Mouse (Mus musculus) ES-Bruce4 (cell line): ENCODE measurements around the gene Tmem123. TPM values are rescaled to one million over a fixed set of nuclear protein-coding genes. Genes with fewer than 3 reads are reported as not detected.

Experiments
- H3K27ac ChIP-seq: 2 replicates; pipeline ENCODE4 v1.5.1; 2012; ENCODE audit warnings: low read length, inconsistent platforms; ENCODE audit not compliant: insufficient read depth
- H3K27me3 ChIP-seq: 2 replicates; pipeline ENCODE4 v1.6.1; 2012; ENCODE audit warnings: mild to moderate bottlenecking, low read length, inconsistent platforms; ENCODE audit not compliant: control insufficient read depth, poor library complexity, insufficient read depth, severe bottlenecking
- H3K36me3 ChIP-seq: 2 replicates; pipeline ENCODE4 v1.6.1; 2012; ENCODE audit warnings: inconsistent platforms, mild to moderate bottlenecking, low read length, moderate library complexity; ENCODE audit not compliant: control insufficient read depth, poor library complexity, insufficient read depth, severe bottlenecking
- H3K4me1 ChIP-seq: one replicate; pipeline ENCODE4 v1.8.1; 2011; ENCODE audit warnings: low read length; ENCODE audit not compliant: control insufficient read depth, insufficient read depth
- H3K4me3 ChIP-seq: 2 replicates; pipeline ENCODE4 v1.5.1; 2011; ENCODE audit warnings: low read depth, mild to moderate bottlenecking, low read length
- H3K9ac ChIP-seq: 2 replicates; pipeline ENCODE4 v1.6.1; 2012; ENCODE audit warnings: low read depth, mild to moderate bottlenecking, inconsistent platforms; ENCODE audit not compliant: poor library complexity, severe bottlenecking
- H3K9me3 ChIP-seq: replicated peaks from 2 replicates; pipeline ENCODE4 v1.6.1; 2012; ENCODE audit warnings: mild to moderate bottlenecking, low read length, inconsistent platforms; ENCODE audit not compliant: control insufficient read depth, poor library complexity, insufficient read depth, severe bottlenecking
- CTCF ChIP-seq: IDR thresholded peaks from one replicate; pipeline ENCODE4 v1.8.1; 2011; ENCODE audit warnings: low read depth, low read length
- EP300 ChIP-seq: IDR thresholded peaks from 2 replicates; pipeline ENCODE4 v1.6.1; 2011; ENCODE audit warnings: low read depth, low read length; ENCODE audit not compliant: insufficient read depth
- POLR2A ChIP-seq: IDR thresholded peaks from one replicate; pipeline ENCODE4 v1.8.1; 2011; ENCODE audit warnings: low read length; ENCODE audit not compliant: insufficient read depth
- polyA plus RNA-seq: library from polyadenylated mRNA; stranded (reverse); fragments of >200 nt; gene quantifications from 2 replicates; pipeline ENCODE4 v1.2.4, GENCODE M21; 2011; ENCODE audit warnings: low read depth; ENCODE audit not compliant: missing spikeins, insufficient read depth, insufficient read length

The Tmem123 gene
- polyA plus RNA-seq, 1 experiment = 62.0 TPM

DNA sequence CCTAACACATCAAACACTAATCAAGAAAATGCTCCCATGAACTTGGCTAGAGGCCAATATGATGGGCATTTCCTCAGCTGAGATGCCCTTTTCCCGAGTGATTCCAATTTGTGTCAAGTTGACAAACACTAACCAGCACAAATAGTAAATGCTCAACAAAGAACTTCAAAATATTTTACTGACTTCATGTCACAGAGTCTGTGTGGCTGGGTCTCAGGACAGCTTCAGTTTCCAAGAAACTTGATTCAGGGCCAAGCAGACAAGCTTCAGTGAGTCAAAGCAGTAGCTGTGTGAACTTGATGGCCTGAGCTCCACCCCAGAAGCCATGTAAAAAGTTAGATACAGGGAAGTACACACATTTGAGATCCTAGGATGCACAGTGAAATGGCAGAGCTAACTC, 19.7 kb upstream of the Tmem123 start:
- no peak overlapping the region for H3K4me3 ChIP-seq
- no peaks in the 10 kb centered on the region for H3K4me1 ChIP-seq
- no peaks in the 10 kb centered on the region for H3K36me3 ChIP-seq
- H3K9ac ChIP-seq = no peak overlapping the region
- no peaks in the 10 kb centered on the region for H3K9me3 ChIP-seq
- no peaks in the 10 kb centered on the region for H3K27me3 ChIP-seq
- H3K27ac ChIP-seq = no peak overlapping the region
- TF ChIP-seq CTCF (no peak), POLR2A (no peak), EP300 (no peak)

DNA sequence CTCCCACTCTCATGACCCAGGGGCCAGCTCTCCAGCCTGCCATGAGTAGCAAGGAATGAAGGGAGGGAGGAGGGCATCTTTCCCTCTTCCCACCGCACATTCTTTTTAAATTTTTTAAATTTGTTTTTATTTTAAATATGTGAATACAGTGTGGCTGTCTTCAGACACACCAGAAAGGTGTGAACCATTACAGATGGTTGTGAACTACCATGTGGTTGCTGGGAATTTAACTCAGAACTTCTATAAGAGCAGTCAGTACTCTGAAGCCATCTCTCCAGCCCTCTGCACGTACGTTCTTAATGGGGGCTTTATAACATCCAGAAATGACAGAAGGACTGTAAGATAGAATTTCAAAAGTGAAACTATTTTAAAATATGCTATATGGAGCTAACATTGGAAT, 15.0 kb upstream of the Tmem123 start:
- Histone ChIP-seq H3K27ac (no peak overlapping the region), H3K4me1 (no peaks in the 10 kb centered on the region), H3K4me3 (no peak overlapping the region), H3K9ac (no peak overlapping the region), H3K9me3 (no peaks in the 10 kb centered on the region), H3K27me3 (no peaks in the 10 kb centered on the region), H3K36me3 (no peaks in the 10 kb centered on the region)
- TF ChIP-seq CTCF (no peak), EP300 (no peak), POLR2A (no peak)

DNA sequence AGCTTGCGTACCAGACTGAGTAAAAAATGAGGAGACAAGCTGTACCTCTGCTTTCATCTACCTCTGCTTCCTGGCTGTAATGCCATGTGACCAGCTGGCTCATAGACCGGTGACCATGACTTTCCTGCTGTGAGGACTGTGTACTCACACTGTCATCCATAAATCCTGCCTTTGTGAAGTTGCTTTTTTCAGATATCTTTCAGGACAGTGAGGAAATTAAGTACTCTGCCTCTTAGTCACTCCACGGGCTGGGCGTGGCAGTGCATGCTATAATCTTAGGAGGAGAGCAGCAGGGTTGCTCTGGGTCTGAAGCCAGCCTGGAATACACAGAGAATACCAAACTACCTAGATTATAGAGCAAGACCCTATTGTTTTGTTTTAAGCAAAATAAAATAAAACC, 14.3 kb upstream of the Tmem123 start:
- TF ChIP-seq POLR2A = no peak
- no peak for TF ChIP-seq CTCF
- no peak for TF ChIP-seq EP300
- Histone ChIP-seq H3K36me3 (no peaks in the 10 kb centered on the region), H3K9me3 (no peaks in the 10 kb centered on the region), H3K27ac (no peak overlapping the region), H3K4me1 (no peaks in the 10 kb centered on the region), H3K9ac (no peak overlapping the region), H3K4me3 (no peak overlapping the region), H3K27me3 (no peaks in the 10 kb centered on the region)

DNA sequence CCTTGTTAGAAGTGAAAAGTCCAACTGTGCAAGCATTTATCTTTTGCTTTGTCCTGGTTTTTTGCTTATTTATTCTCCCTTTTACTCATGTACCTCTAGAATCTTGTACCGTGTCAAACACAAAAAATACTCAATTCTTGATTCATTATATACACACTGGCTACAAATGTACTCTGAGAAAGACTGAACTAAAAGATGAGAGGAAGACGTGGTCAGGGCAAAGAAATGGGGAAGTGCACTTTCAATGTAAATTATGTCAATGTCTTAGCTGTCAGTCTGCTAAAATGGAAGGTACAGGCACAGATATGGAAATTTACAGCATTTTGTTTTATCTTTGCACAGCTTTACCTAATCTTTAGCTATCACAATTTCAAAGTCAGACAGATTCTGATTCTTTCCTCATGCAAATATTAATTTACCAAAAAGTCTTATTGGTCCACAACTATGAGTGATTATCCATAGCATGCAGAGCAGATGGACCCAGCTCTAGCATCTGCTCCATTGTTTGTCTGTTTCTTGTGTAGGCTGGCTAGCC, 7.9 kb upstream of the Tmem123 start:
- Histone ChIP-seq H3K27me3 (no peaks in the 10 kb centered on the region), H3K4me1 (no peaks in the 10 kb centered on the region), H3K36me3 (no peaks in the 10 kb centered on the region), H3K9ac (no peak overlapping the region), H3K27ac (no peak overlapping the region), H3K4me3 (no peak overlapping the region), H3K9me3 (no peaks in the 10 kb centered on the region; the same call in 1 of the 2 replicates)
- TF ChIP-seq EP300 = no peak
- no peak for TF ChIP-seq POLR2A
- no peak for TF ChIP-seq CTCF

DNA sequence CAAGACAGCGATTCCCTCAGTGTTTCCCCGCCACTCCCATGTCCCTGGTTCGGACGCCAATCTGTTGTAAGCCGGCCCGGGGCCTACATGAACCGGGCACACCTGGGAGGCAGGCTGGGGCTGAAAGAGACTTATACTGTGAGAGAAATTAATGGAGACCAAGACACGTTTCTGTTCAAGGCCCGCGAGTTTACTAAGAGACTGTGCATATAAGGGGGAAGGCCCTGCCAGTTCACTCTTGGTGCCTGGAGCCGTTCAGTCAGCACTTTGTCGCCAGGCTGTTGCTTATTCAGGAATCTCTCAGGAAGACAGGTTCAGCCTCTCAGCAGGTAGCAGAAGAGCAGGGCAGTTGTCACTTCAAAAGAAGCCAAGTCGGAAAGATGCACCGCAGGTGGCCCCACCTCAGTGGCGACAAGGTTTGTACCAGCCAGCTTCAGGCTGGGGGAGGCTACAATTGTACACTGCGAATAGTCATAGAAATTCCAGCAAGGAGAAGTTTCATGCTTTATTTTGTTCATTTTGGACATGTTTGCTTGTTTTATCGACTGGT, 1.9 kb upstream of the Tmem123 start:
- H3K4me3 ChIP-seq = peak overlapping the region; percentile 58
- peak overlapping the region; percentile 36 for H3K9ac ChIP-seq
- H3K27me3 ChIP-seq = no peaks in the 10 kb centered on the region
- peaks cover 3% of the 10 kb centered on the region for H3K4me1 ChIP-seq
- no peaks in the 10 kb centered on the region; the same call in 1 of the 2 replicates for H3K9me3 ChIP-seq
- TF ChIP-seq POLR2A = no peak
- TF ChIP-seq CTCF = no peak
- 0 out of 2 replicates have a peak, but pooled peaks have one; percentile 10 for TF ChIP-seq EP300
- peak overlapping the region; percentile 49; the same call in 1 of the 2 replicates for H3K27ac ChIP-seq
- no peaks in the 10 kb centered on the region; the same call in 1 of the 2 replicates for H3K36me3 ChIP-seq

DNA sequence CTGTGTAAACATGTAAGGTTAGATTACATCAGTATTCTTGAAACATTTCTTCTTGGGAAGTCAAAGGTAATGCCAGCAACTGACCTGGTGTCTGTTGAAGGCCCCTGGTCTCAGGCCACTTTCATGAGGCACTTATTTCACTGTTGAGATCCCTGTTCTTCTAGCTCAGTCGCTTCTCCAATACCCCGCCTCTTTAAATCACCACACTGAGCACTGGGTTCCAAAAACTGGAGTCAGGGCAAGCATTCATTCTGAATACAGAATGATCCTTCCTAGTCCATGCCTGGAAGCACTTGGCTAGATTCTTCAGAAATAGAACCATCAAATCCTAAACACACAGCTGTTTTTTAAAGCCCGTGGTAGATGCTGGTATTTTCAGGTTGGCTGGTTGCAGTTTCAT, 1.1 kb upstream of the Tmem123 start:
- Histone ChIP-seq H3K27me3 (no peaks in the 10 kb centered on the region), H3K4me1 (peaks cover 4% of the 10 kb centered on the region), H3K9me3 (no peaks in the 10 kb centered on the region; the same call in 1 of the 2 replicates), H3K36me3 (no peaks in the 10 kb centered on the region; the same call in 1 of the 2 replicates), H3K4me3 (no peak overlapping the region), H3K27ac (no peak overlapping the region), H3K9ac (no peak overlapping the region; the same call in 1 of the 2 replicates)
- TF ChIP-seq POLR2A = no peak
- TF ChIP-seq EP300 = no peak
